Mouse (Mus musculus) cerebellum, adult 9-10 months (tissue): ENCODE results near the gene Fancc.

Experiments used
- DNase-seq: peaks from one replicate; pipeline ENCODE4 v3.0.0; 2022

Fancc gene

DNA sequence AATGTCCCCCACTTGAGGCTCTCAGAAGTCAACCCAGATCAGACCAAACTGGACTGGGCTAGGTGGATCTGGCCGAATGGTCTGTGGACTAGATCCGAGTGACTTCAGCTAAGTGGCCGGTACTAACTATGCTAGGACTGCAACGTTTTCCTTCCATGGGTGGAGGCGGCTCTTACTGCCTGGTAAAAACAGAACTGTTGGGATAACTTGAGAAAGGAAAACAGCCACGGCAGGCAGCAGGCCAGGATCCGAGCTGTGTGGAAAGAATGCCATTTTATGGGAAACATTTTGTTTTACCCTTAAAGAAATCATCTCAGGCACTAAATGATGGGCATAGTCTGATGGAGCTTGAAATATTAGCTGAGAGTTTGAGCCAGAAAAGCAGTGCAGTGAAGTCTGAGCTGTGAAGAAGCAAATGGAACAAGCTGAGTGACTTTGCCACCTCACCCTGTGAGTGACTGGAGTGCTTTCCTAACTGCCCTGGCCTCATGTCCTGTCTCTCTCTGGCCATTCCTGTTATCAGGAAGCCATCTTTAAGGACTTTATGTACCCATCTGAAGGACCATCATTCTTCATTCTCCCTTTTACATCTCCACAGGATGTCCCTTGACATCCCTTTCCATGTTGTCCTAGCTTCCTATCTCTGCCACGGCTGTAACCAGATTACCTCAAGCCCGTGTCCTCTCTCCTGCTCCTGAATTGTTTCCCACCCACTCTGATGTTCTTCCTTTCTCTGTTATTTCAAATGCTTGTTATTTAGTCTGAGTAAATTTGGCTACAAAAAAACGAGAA lies 254.5 kb downstream of the Fancc start:
- DNase-seq = peak; percentile 39

GRCm38 (mm10) chr13:63241665-63242064 lies 255.4 kb downstream of the Fancc start:
- DNase-seq = no peak

DNA sequence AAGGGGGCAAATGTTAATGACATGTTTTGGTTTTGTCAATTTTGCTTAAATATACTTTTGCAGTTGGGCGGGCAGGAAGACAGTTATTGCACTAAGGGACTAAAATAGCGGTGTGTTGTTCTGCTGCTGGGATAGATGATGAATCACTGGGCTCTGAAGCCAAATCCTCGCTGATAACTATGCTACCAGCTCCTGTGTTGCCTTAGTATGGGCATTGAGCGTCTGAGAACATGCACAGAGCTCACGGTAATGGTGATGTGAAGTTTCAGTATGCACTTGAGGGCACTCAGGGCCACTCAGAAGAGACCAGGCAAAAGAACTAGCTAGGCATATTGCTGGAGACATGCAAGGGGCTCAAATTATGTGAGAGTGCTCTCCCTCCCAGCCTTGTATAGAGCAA lies 256.2 kb downstream of the Fancc start:
- peak; percentile 50 for DNase-seq

- DNase-seq = peak; percentile 83
Measured at GRCm38 (mm10) chr13:63239877-63240671, 257.0 kb downstream of the Fancc start.

GRCm38 (mm10) chr13:63239301-63239804 lies 257.7 kb downstream of the Fancc start:
- DNase-seq = peak; percentile 65

GRCm38 (mm10) chr13:63238045-63238444 lies 259.0 kb downstream of the Fancc start:
- DNase-seq = peak; percentile 20

- no peak for DNase-seq
Measured at GRCm38 (mm10) chr13:63236159-63236893, 260.8 kb downstream of the Fancc start.

- DNase-seq = no peak
Measured at GRCm38 (mm10) chr13:63235551-63235950, 261.5 kb downstream of the Fancc start.
